Mouse (Mus musculus): ENCODE results near the gene Map3k7.

The Map3k7 gene

GRCm38 (mm10) chr4:31963354-31964193 lies at the start of gene Map3k7:
Gene Map3k7, plus strand, starts transcription at chr4:31964097.
- peak; percentile 91 for DNase-seq (ENCODE audit: low read depth, low spot score)

- DNase-seq (ENCODE audit: low read depth, low spot score), result no peak
Measured at GRCm38 (mm10) chr4:31915114-31915513, 48.8 kb upstream of the Map3k7 start.

- DNase-seq (ENCODE audit: low read depth, low spot score), result no peak
Measured at GRCm38 (mm10) chr4:31918717-31919116, 45.2 kb upstream of the Map3k7 start.

- no peak for DNase-seq (ENCODE audit: low read depth, low spot score)
Measured at GRCm38 (mm10) chr4:31922215-31922614, 41.7 kb upstream of the Map3k7 start.

GRCm38 (mm10) chr4:31923437-31923836 lies 40.5 kb upstream of the Map3k7 start:
- no peak for DNase-seq (ENCODE audit: low read depth, low spot score)

- no peak for DNase-seq (ENCODE audit: low read depth, low spot score)
Measured at GRCm38 (mm10) chr4:31924301-31925185, 39.4 kb upstream of the Map3k7 start.

GRCm38 (mm10) chr4:31933171-31933570 lies 30.7 kb upstream of the Map3k7 start:
- DNase-seq (ENCODE audit: low read depth, low spot score), result no peak

GRCm38 (mm10) chr4:31935831-31936306 lies 28.0 kb upstream of the Map3k7 start:
- DNase-seq (ENCODE audit: low read depth, low spot score), result no peak

- DNase-seq (ENCODE audit: low read depth, low spot score), result no peak
Measured at GRCm38 (mm10) chr4:31936358-31936757, 27.5 kb upstream of the Map3k7 start.

GRCm38 (mm10) chr4:31936911-31937375 lies 27.0 kb upstream of the Map3k7 start:
- no peak for DNase-seq (ENCODE audit: low read depth, low spot score)

GRCm38 (mm10) chr4:31937376-31938281 lies 26.3 kb upstream of the Map3k7 start:
- DNase-seq (ENCODE audit: low read depth, low spot score), result no peak

GRCm38 (mm10) chr4:31938416-31939106 lies 25.3 kb upstream of the Map3k7 start:
- no peak for DNase-seq (ENCODE audit: low read depth, low spot score)

- DNase-seq (ENCODE audit: low read depth, low spot score), result no peak
Measured at GRCm38 (mm10) chr4:31941616-31942015, 22.3 kb upstream of the Map3k7 start.

- DNase-seq (ENCODE audit: low read depth, low spot score), result no peak
Measured at GRCm38 (mm10) chr4:31943045-31943444, 20.9 kb upstream of the Map3k7 start.

GRCm38 (mm10) chr4:31964194-31964875 lies 438 bp downstream of the Map3k7 start:
- no peak for DNase-seq (ENCODE audit: low read depth, low spot score)

- DNase-seq (ENCODE audit: low read depth, low spot score), result no peak
Measured at GRCm38 (mm10) chr4:31965208-31965607, 1.3 kb downstream of the Map3k7 start.

- DNase-seq (ENCODE audit: low read depth, low spot score), result no peak
Measured at GRCm38 (mm10) chr4:31971437-31971836, 7.5 kb downstream of the Map3k7 start.

- DNase-seq (ENCODE audit: low read depth, low spot score), result peak; percentile 36
Measured at GRCm38 (mm10) chr4:31972181-31972580, 8.3 kb downstream of the Map3k7 start.

- DNase-seq (ENCODE audit: low read depth, low spot score), result no peak
Measured at GRCm38 (mm10) chr4:31975260-31975950, 11.5 kb downstream of the Map3k7 start.
